Mouse (Mus musculus) liver, embryonic 11.5 days (tissue): ENCODE results near the gene Osbpl9. TPM values are rescaled to one million over a fixed set of nuclear protein-coding genes. Genes with fewer than 3 reads are reported as not detected.

Experiments
- ATAC-seq: fragments of 200-750 bp; cut with Nextera tagmentation; replicated peaks from 2 replicates; pipeline ENCODE4 v1.8.0; 2017; ENCODE audit warnings: moderate number of reproducible peaks, mild to moderate bottlenecking, moderate TSS enrichment, moderate library complexity; ENCODE audit not compliant: low FRiP score
- DNase-seq: peaks from one replicate; pipeline ENCODE4 v3.0.0-alpha.2; 2017; ENCODE audit warnings: low spot score
- H3K27ac ChIP-seq: fragments of 300-500 bp; sonication (generic); 2 replicates; pipeline ENCODE4 v1.5.1; 2014; ENCODE audit warnings: mild to moderate bottlenecking, low read depth, low read length, control low read depth
- H3K27me3 ChIP-seq: fragments of 300-500 bp; sonication (generic); replicated peaks from 2 replicates; pipeline ENCODE4 v1.6.1; 2014; ENCODE audit warnings: low read length, mixed read lengths; ENCODE audit not compliant: control insufficient read depth, insufficient read depth
- H3K36me3 ChIP-seq: fragments of 300-500 bp; sonication (generic); 2 replicates; pipeline ENCODE4 v1.6.1; 2014; ENCODE audit warnings: mild to moderate bottlenecking, low read length, moderate library complexity, mixed read lengths; ENCODE audit not compliant: control insufficient read depth, insufficient read depth
- H3K4me1 ChIP-seq: fragments of 300-500 bp; sonication (generic); replicated peaks from 2 replicates; pipeline ENCODE4 v1.6.1; 2014; ENCODE audit warnings: low read length, mixed read lengths; ENCODE audit not compliant: control insufficient read depth, insufficient read depth
- H3K4me2 ChIP-seq: fragments of 300-500 bp; sonication (generic); 2 replicates; pipeline ENCODE4 v1.6.1; 2014; ENCODE audit warnings: mild to moderate bottlenecking, control low read depth, moderate library complexity
- H3K4me3 ChIP-seq: fragments of 300-500 bp; sonication (generic); 2 replicates; pipeline ENCODE4 v1.5.1; 2014; ENCODE audit warnings: low read depth, low read length, control low read depth
- H3K9ac ChIP-seq: fragments of 300-500 bp; sonication (generic); 2 replicates; pipeline ENCODE4 v1.6.1; 2014; ENCODE audit warnings: low read depth, low read length, control low read depth
- H3K9me3 ChIP-seq: fragments of 300-500 bp; sonication (generic); 2 replicates; pipeline ENCODE4 v1.6.1; 2016; ENCODE audit warnings: low read length, inconsistent platforms, mixed read lengths; ENCODE audit not compliant: control insufficient read depth
- WGBS: fragments of 180-500 bp; shearing (Covaris S2); extraction: QIAGEN DNeasy Blood & Tissue Kit; methylation state at CpG from one replicate; pipeline ENCODE4 v1.1.7; 2014; 5-methylcytosine and 5-hydroxymethylcytosine counted together
- polyA plus RNA-seq: library from polyadenylated mRNA; unstranded; fragments of >200 nt; fragmentation: Nextera tagmentation; extraction: Ambion mirVana; gene quantifications from 2 replicates; pipeline ENCODE4 v1.2.1, GENCODE M21; 2014

Osbpl9 gene
- polyA plus RNA-seq, 1 experiment from 2014 or later: 40.6 TPM

DNA sequence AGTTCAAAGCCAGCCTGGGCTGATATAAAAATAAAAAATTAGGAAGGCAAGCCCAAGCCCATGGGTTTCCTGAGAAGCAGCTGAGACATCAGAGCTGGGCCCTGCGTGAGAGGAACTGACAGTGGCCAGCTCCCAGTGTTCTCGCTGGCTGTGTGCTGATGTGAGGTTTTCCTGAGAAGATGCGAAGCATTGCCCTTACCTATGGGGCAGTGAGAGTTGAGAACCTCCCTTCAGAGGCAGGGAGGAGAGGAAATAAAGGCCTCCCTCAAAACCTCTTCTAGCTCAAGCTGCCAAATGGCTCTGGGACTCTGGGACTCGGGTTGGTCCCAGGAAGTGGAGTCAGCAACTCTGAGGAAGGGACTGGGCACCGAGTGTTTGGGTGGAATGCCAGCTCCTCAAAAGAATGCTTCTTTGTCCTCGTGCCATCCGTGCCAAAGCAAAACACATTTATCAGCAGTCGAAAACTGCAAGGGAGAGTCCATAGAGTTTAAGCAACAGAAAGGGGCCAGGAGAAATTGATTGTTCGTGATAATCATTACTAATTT, 32.8 kb upstream of the Osbpl9 start:
- DNase-seq (no peak), ATAC-seq (no peak)
- no peaks in the 10 kb centered on the region for H3K27me3 ChIP-seq
- no peaks in the 10 kb centered on the region for H3K9me3 ChIP-seq
- no peaks in the 10 kb centered on the region for H3K4me1 ChIP-seq
- H3K9ac ChIP-seq: no peak overlapping the region
- no peak overlapping the region for H3K27ac ChIP-seq
- no peaks in the 10 kb centered on the region for H3K36me3 ChIP-seq
- 69% methylated on average over 9 of the region's 9 CpGs for WGBS
- no peak overlapping the region for H3K4me2 ChIP-seq
- H3K4me3 ChIP-seq: no peak overlapping the region

- Histone ChIP-seq H3K27me3 (no peaks in the 10 kb centered on the region), H3K27ac (no peak within 1 kb of the TSS), H3K36me3 (no peaks in the 10 kb centered on the region), H3K4me1 (no peaks in the 10 kb centered on the region), H3K4me3 (no peak within 1 kb of the TSS), H3K9me3 (no peaks in the 10 kb centered on the region), H3K4me2 (no peak within 1 kb of the TSS), H3K9ac (no peak within 1 kb of the TSS)
- DNase-seq (no peak), ATAC-seq (no peak)
- 83% methylated on average over 2 of the region's 2 CpGs for WGBS
These were observed 32.1 kb upstream of the Osbpl9 start, which contains the start of gene Calr4 for GRCm38 (mm10) chr4:109234185-109234584. Gene Calr4 (plus strand): TSS chr4:109234485.

DNA sequence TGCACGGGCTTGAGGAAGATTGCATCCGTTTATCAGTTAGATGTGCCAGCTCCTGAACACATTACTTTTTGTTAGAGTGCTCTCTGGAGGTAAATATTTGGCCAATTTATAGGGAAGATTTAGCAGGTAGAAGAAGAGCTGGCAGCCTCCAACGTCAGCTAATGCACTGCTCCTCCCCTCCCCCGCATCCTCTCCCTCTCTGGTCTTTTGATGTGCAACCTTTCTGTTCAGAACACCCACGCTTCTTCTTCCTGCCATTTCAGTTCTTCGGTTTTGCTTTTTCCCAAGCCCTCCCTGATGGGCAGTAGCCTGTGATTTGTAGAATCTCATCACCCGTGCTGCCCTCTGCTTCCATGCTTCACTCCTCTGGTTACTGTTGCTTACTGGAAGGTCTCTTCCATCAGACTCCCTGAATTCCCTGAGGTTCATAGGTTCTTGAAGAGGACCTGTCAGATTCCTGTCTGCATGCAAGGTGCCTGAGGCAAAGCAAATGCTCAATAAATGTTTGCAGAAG, 27.8 kb upstream of the Osbpl9 start:
- Histone ChIP-seq H3K27me3 (no peaks in the 10 kb centered on the region), H3K4me1 (no peaks in the 10 kb centered on the region), H3K9ac (no peak overlapping the region; the same call in 1 of the 2 replicates), H3K36me3 (no peaks in the 10 kb centered on the region), H3K27ac (no peak overlapping the region), H3K4me3 (no peak overlapping the region), H3K9me3 (no peaks in the 10 kb centered on the region), H3K4me2 (no peak overlapping the region)
- DNase-seq (no peak), ATAC-seq (no peak)
- WGBS: 40% methylated on average over 7 of the region's 7 CpGs

GRCm38 (mm10) chr4:109226071-109226470, 24.0 kb upstream of the Osbpl9 start:
- Histone ChIP-seq H3K4me3 (no peak overlapping the region), H3K4me1 (no peaks in the 10 kb centered on the region), H3K4me2 (no peak overlapping the region), H3K9ac (no peak overlapping the region), H3K27ac (no peak overlapping the region), H3K27me3 (no peaks in the 10 kb centered on the region), H3K36me3 (no peaks in the 10 kb centered on the region), H3K9me3 (no peaks in the 10 kb centered on the region)
- no peak for ATAC-seq
- DNase-seq: no peak
- 40% methylated on average over 5 of the region's 5 CpGs for WGBS

GRCm38 (mm10) chr4:109225606-109226005, 23.5 kb upstream of the Osbpl9 start:
- Histone ChIP-seq H3K27ac (no peak overlapping the region), H3K9me3 (no peaks in the 10 kb centered on the region)

DNA sequence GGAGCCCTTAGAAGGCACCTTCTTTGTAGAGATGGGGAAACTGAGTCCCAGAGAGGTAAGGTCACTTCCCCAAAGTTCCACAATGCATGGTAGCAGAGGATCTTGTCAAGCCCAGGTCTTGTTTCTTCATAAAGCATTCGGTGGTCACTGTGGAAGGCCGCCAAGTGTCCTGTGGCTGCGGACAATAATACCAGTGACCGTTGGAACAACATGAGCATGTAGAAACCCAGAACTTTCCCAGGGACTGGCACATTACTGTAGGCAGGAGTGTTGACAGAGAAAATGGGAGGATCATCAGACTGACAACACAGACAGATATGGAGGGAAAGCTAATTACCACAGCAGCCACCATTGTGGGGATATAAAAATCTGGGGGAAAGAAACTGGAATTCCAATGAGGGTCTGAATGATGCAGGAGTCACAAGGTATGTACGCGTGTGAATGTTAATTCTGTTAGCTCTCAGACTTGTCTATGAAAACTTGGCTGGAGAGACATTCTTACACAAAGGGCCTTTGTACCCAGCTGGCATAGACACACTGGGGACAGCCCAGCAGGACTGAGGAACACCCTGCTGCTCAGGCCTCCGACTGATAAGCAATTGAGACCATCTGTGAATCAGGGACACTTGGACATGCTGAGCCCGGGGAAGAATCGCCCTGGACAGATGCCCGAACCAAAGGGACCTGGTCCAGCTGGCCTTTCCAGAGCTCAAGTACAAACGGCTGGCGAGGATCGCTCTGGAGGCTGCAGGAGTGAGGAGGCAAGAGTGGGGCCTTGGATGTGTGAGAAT, 22.9 kb upstream of the Osbpl9 start:
- H3K36me3 ChIP-seq: no peaks in the 10 kb centered on the region
- H3K27ac ChIP-seq: no peak overlapping the region
- H3K9me3 ChIP-seq: no peaks in the 10 kb centered on the region
- no peak overlapping the region for H3K4me3 ChIP-seq
- no peak for ATAC-seq
- no peaks in the 10 kb centered on the region for H3K27me3 ChIP-seq
- 80% methylated on average over 13 of the region's 13 CpGs for WGBS
- no peak overlapping the region for H3K9ac ChIP-seq
- no peaks in the 10 kb centered on the region for H3K4me1 ChIP-seq
- DNase-seq: no peak
- no peak overlapping the region for H3K4me2 ChIP-seq

More at GRCm38 (mm10) chr4:109225606-109226005, 23.5 kb upstream of the Osbpl9 start:
- Histone ChIP-seq H3K36me3 (no peaks in the 10 kb centered on the region), H3K9ac (no peak overlapping the region), H3K27me3 (no peaks in the 10 kb centered on the region), H3K4me3 (no peak overlapping the region), H3K4me1 (no peaks in the 10 kb centered on the region), H3K4me2 (no peak overlapping the region)
- WGBS: 80% methylated on average over 6 of the region's 6 CpGs
- no peak for DNase-seq
- no peak for ATAC-seq

- H3K27ac ChIP-seq: no peak overlapping the region
- no peaks in the 10 kb centered on the region for H3K36me3 ChIP-seq
- H3K4me3 ChIP-seq: no peak overlapping the region
- DNase-seq: no peak
- no peak for ATAC-seq
- 80% methylated on average over 3 of the region's 3 CpGs for WGBS
- no peaks in the 10 kb centered on the region for H3K9me3 ChIP-seq
- no peak overlapping the region for H3K4me2 ChIP-seq
- H3K27me3 ChIP-seq: no peaks in the 10 kb centered on the region
- no peak overlapping the region for H3K9ac ChIP-seq
- no peaks in the 10 kb centered on the region for H3K4me1 ChIP-seq
These were observed 19.9 kb upstream of the Osbpl9 start for GRCm38 (mm10) chr4:109222001-109222400.

DNA sequence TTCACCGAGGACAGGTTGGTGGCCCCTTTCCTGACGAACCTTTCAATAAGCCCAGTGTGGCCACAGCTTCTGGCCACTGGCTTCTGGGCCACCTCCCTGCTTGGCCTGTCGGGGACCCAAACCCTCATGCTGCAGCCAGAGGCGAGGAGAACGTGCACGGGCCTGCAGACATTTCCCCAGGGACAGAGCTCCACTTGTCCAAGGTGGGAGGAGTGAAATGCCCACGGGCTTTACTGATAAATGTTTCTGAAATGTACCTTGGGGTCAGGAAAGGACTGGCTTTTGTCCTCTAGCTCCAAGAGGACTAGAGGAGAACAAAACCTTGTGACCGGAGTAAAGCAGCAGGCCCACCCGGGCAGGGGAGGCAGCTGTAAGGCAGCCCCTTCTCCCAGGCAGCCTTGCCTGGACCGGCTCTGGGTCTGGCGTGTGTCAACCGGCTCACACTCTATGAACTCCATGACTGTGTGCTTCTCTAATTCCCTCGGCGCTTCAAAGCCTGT, 18.4 kb upstream of the Osbpl9 start:
- Histone ChIP-seq H3K9ac (no peak overlapping the region), H3K4me2 (no peak overlapping the region), H3K27ac (no peak overlapping the region), H3K4me1 (no peaks in the 10 kb centered on the region), H3K4me3 (no peak overlapping the region), H3K9me3 (no peaks in the 10 kb centered on the region), H3K27me3 (no peaks in the 10 kb centered on the region), H3K36me3 (no peaks in the 10 kb centered on the region)
- 69% methylated on average over 14 of the region's 14 CpGs for WGBS
- ATAC-seq: no peak
- no peak for DNase-seq
